Mouse (Mus musculus): Measurements from ENCODE around the gene Tceal6.
"Not testable (repeated sequence)": the region's sequence is repeated elsewhere in the genome, so short reads cannot be mapped to it uniquely, and the experiment has no call there.

DNA sequence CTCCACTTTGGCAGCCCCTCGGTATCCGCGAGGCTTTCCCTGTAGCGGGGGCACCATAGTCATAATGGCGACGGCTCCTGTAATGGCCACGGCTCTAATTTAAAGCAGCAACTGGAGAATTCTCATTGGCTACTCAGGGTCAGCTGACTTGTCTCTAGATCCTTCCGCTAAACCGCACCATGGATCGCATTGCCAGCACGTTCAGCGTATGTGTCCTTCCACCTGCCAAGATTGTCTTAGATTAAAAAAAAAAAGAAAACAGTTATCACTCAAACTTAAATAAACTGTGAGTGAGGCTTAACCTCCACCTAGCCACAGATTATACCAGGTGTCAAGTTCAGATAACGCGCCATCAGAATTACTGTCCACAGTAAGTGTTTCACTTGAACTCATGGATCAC, 33.0 kb downstream of the Tceal6 start, which contains the start of gene Gm15023:
- not testable (repeated sequence) for TF ChIP-seq CTCF (IDR thresholded peaks at IDR 0.05; ENCODE audit: low read depth); EP300 (optimal IDR thresholded peaks at IDR 0.05)
